23 mouse cellular contexts compared by ENCODE assay signal in the genomic region with DNA sequence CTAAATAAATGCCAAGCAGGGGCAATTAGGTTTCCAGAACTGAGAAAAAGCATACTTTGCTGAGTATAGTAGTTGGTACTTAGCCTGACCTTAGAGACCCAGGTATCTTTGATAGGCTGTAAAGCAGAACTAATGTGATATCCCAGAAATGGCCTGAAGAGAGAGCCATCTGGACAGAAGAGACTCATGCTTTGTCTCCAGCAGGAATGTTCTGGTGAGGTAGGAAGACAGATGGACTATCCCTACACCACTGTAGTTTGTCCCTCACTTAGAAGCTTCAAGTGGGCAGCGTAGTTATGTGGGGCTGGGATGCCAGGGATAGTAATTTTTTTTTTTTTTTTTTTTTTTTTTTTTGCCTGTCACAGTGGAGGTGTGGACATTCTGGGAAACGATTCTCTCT. TPM values are rescaled to one million over a fixed set of nuclear protein-coding genes. Genes with fewer than 3 reads are reported as not detected.
DNase-seq lines count a peak whose midpoint lies in the region; ATAC-seq lines count a peak whose summit lies in the region.
"Had no signal": no experiment of that assay in that cellular context is flagged by ENCODE, and none has a peak within 500 bp of the region (broad histone marks: within the 10 kb centered on the region; RNA-seq: fewer than 3 reads in every experiment).

No protein-coding gene starts in this region.

- no peak overlapping the region for H3K4me3 ChIP-seq in forebrain, embryonic 11.5 days (ENCODE audit: low read depth, low read length)
- H3K4me3 ChIP-seq in forebrain, embryonic 16.5 days (replicated peaks; ENCODE audit: low read length) = no peak overlapping the region
- H3K4me3 ChIP-seq: embryonic facial prominence, embryonic 15.5 days; hindbrain, embryonic 10.5 days; limb, embryonic 13.5 days; liver, embryonic 13.5 days; neural tube, embryonic 12.5 days had no signal

- WGBS in forebrain, embryonic 11.5 days = 91% methylated on average over 2 of the region's 2 CpGs
- WGBS in forebrain, embryonic 16.5 days = 71% methylated on average over 2 of the region's 2 CpGs

- H3K27me3 ChIP-seq in forebrain, embryonic 11.5 days (ENCODE audit: control insufficient read depth, insufficient read depth, low read length) = no peaks in the 10 kb centered on the region
- no peaks in the 10 kb centered on the region for H3K27me3 ChIP-seq in forebrain, embryonic 16.5 days (replicated peaks; ENCODE audit: control insufficient read depth, insufficient read depth, low read length)
- H3K27me3 ChIP-seq: embryonic facial prominence, embryonic 15.5 days; limb, embryonic 13.5 days; liver, embryonic 13.5 days; neural tube, embryonic 12.5 days had no signal

- no peaks in the 10 kb centered on the region for H3K4me1 ChIP-seq in forebrain, embryonic 11.5 days (replicated peaks; ENCODE audit: control insufficient read depth, insufficient read depth, low read length)
- H3K4me1 ChIP-seq in forebrain, embryonic 16.5 days (replicated peaks; ENCODE audit: control insufficient read depth, insufficient read depth, low read length) = 0 out of 2 replicates have a peak, but pooled peaks cover 2% of the 10 kb centered on the region
- H3K4me1 ChIP-seq: neural tube, embryonic 12.5 days had no signal

- peak; percentile 7 to 43 for DNase-seq in frontal cortex, adult 2 months (ENCODE audit: extremely low spot score in 1 of 2, low spot score in 1 of 2)
- no peak for DNase-seq in frontal cortex, postnatal 14 days (ENCODE audit: low spot score in 2 of 2)
- DNase-seq in right cerebral cortex, adult 2 months (ENCODE audit: low spot score in 2 of 2) = peak; percentile 11 to 26
- no peak for DNase-seq in right cerebral cortex, postnatal 10 days (ENCODE audit: low spot score in 2 of 2)
- peak; percentile 46 to 50 for DNase-seq in cerebellum, postnatal 10 days
- no peak for DNase-seq in forebrain, embryonic 11.5 days (ENCODE audit: low spot score)
- DNase-seq in urinary bladder, adult 18-20 months (ENCODE audit: low spot score in 2 of 2) = no peak
- DNase-seq: adrenal gland, postnatal 25 days; gastrocnemius, postnatal 36 days; kidney, adult 2 months; kidney, postnatal 14 days; liver, embryonic 13.5 days; lung, embryonic 14.5 days; right cerebral cortex, postnatal 14 days; thymus, adult 18-20 months; thymus, postnatal 4 days had no signal

- H3K9ac ChIP-seq in forebrain, embryonic 11.5 days (ENCODE audit: low read length) = no peak overlapping the region
- H3K9ac ChIP-seq in forebrain, embryonic 16.5 days (replicated peaks; ENCODE audit: low read depth, low read length) = no peak overlapping the region
- H3K9ac ChIP-seq: embryonic facial prominence, embryonic 15.5 days; limb, embryonic 13.5 days; liver, embryonic 13.5 days; lung, embryonic 14.5 days; neural tube, embryonic 12.5 days had no signal

- no peak overlapping the region for H3K27ac ChIP-seq in forebrain, embryonic 11.5 days (ENCODE audit: low read depth, low read length)
- no peak overlapping the region for H3K27ac ChIP-seq in forebrain, embryonic 16.5 days (ENCODE audit: low read length)
- H3K27ac ChIP-seq: embryonic facial prominence, embryonic 15.5 days; hindbrain, embryonic 10.5 days; limb, embryonic 13.5 days; liver, embryonic 13.5 days; neural tube, embryonic 12.5 days had no signal

- no peak overlapping the region for H3K4me2 ChIP-seq in forebrain, embryonic 11.5 days (ENCODE audit: low read depth, low read length, severe bottlenecking)
- H3K4me2 ChIP-seq in forebrain, embryonic 16.5 days (ENCODE audit: low read length) = no peak overlapping the region
- H3K4me2 ChIP-seq: embryonic facial prominence, embryonic 15.5 days; limb, embryonic 13.5 days; liver, embryonic 13.5 days; lung, embryonic 14.5 days; midbrain, embryonic 11.5 days; neural tube, embryonic 12.5 days had no signal

- no peaks in the 10 kb centered on the region for H3K9me3 ChIP-seq in forebrain, embryonic 11.5 days (ENCODE audit: control insufficient read depth, low read length)
- H3K9me3 ChIP-seq in forebrain, embryonic 16.5 days (ENCODE audit: control insufficient read depth, low read length) = no peaks in the 10 kb centered on the region
- H3K9me3 ChIP-seq: embryonic facial prominence, embryonic 15.5 days; G1E; hindbrain, embryonic 10.5 days; limb, embryonic 13.5 days; liver, embryonic 13.5 days; neural tube, embryonic 12.5 days had no signal

- no peak for ATAC-seq in forebrain, embryonic 11.5 days (replicated peaks; ENCODE audit: low FRiP score)
- ATAC-seq in forebrain, embryonic 16.5 days = no peak

- H3K36me3 ChIP-seq in forebrain, embryonic 11.5 days (ENCODE audit: control insufficient read depth, insufficient read depth, low read length) = no peaks in the 10 kb centered on the region
- no peaks in the 10 kb centered on the region for H3K36me3 ChIP-seq in forebrain, embryonic 16.5 days (ENCODE audit: control insufficient read depth, insufficient read depth)
- H3K36me3 ChIP-seq: embryonic facial prominence, embryonic 15.5 days; hindbrain, embryonic 10.5 days; limb, embryonic 13.5 days; liver, embryonic 13.5 days; neural tube, embryonic 12.5 days had no signal

RNA-seq across cellular contexts. Expression of a gene that starts 5.3 kb away (rescaled TPM):
- 20.3 and 22.4 TPM in 2 replicates for polyA plus RNA-seq in frontal cortex, adult 2 months (2012; rRNA removed)
- 21.2 and 24.4 TPM in 2 replicates for polyA plus RNA-seq in forebrain, embryonic 11.5 days (2014; fragmentation: Nextera tagmentation; extraction: Ambion mirVana)
- 26.2 and 27.8 TPM in 2 replicates for polyA plus RNA-seq in forebrain, embryonic 16.5 days (2015; fragmentation: Nextera tagmentation; extraction: Ambion mirVana)

RNA-seq across cellular contexts. Expression of a gene that starts 5.4 kb away (rescaled TPM):
- 19.9 and 25.8 TPM in 2 replicates for polyA plus RNA-seq in frontal cortex, adult 2 months (2012; rRNA removed)
- polyA plus RNA-seq in forebrain, embryonic 11.5 days (2014; fragmentation: Nextera tagmentation; extraction: Ambion mirVana) = 34.6 and 38.9 TPM in 2 replicates
- 27.0 and 27.5 TPM in 2 replicates for polyA plus RNA-seq in forebrain, embryonic 16.5 days (2015; fragmentation: Nextera tagmentation; extraction: Ambion mirVana)

RNA-seq across cellular contexts. Expression of a gene that starts 23.9 kb away (rescaled TPM):
- 0.57 and 0.96 TPM in 2 replicates for polyA plus RNA-seq in frontal cortex, adult 2 months (2012; rRNA removed)
- 264 and 318 TPM in 2 replicates for polyA plus RNA-seq in forebrain, embryonic 11.5 days (2014; fragmentation: Nextera tagmentation; extraction: Ambion mirVana)
- polyA plus RNA-seq in forebrain, embryonic 16.5 days (2015; fragmentation: Nextera tagmentation; extraction: Ambion mirVana) = 57.7 and 59.9 TPM in 2 replicates

Comparison
In these comparisons a context has a peak if more than half of its experiments do, and no peak if none do; other contexts are left out.
1. DNase-seq: peak in frontal cortex, adult 2 months (2 of 2), right cerebral cortex, adult 2 months (2 of 2) and cerebellum, postnatal 10 days (2 of 2); none in frontal cortex, postnatal 14 days (0 of 2), right cerebral cortex, postnatal 10 days (0 of 2), forebrain, embryonic 11.5 days (single experiment) and urinary bladder, adult 18-20 months (0 of 2).
2. RNA of a gene that starts 23.9 kb away (polyA plus RNA-seq): 264 to 318 TPM in forebrain, embryonic 11.5 days and 57.7 to 59.9 TPM in forebrain, embryonic 16.5 days; 0.57 to 0.96 TPM in frontal cortex, adult 2 months; every median in the first group is over 10 times any median in the second.